Mouse (Mus musculus) ovary, postnatal 14 days (tissue): ENCODE data around the gene Bcas2.
"Not testable (repeated sequence)": the region's sequence is repeated elsewhere in the genome, so short reads cannot be mapped to it uniquely, and the experiment has no call there.

Experiments
- DNase-seq: peaks from one replicate; pipeline ENCODE4 v3.0.0; 2022; ENCODE audit warnings: low spot score

Bcas2 gene

GRCm38 (mm10) chr3:103215399-103215798 lies 43.9 kb downstream of the Bcas2 start:
- DNase-seq, result not testable (repeated sequence)

- DNase-seq, result no peak
These were observed 50.0 kb downstream of the Bcas2 start for GRCm38 (mm10) chr3:103221435-103221834.

GRCm38 (mm10) chr3:103223752-103224151 lies 52.3 kb downstream of the Bcas2 start:
- no peak for DNase-seq

- DNase-seq, result no peak
These were observed 52.8 kb downstream of the Bcas2 start for GRCm38 (mm10) chr3:103224231-103224765.

GRCm38 (mm10) chr3:103227729-103228128 lies 56.3 kb downstream of the Bcas2 start:
- no peak for DNase-seq
